Mouse (Mus musculus): ENCODE data around the gene Zfp37. TPM values are rescaled to one million over a fixed set of nuclear protein-coding genes. Genes with fewer than 3 reads are reported as not detected.
A peak's percentile ranks its signal among the peaks of the same experiment; 100 is the strongest.

Zfp37 gene
- polyA plus RNA-seq, 1 experiment: 0.19 TPM

DNA sequence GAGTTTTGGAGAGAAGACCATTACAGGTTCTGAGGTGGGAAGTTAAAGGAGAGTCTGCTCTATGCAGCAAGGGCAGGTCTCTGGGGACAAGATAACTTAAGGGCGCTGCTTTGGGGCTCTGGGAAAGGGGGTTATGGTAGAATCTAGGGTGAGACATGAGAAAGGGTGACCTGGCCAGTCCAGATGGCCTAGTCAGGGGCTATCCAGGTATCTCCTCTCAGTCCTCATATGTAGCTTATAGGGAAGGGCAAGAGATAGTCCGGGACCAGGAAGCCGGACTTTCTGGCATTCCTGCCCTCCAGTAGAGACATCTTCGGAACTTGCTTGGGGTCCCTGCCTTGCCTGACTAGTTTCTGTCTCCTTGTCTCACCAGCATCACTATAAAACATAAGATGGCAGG, 20.9 kb upstream of the Zfp37 start:
- H3K27ac ChIP-seq (ENCODE audit: insufficient read depth, low read depth, low read length): no peak overlapping the region
- WGBS: 89% methylated on average over 4 of the region's 4 CpGs
- H3K4me3 ChIP-seq (ENCODE audit: low read depth, low read length): no peak overlapping the region
- H3K27me3 ChIP-seq (ENCODE audit: control insufficient read depth, insufficient read depth, low read length): no peaks in the 10 kb centered on the region
- H3K4me1 ChIP-seq (ENCODE audit: control insufficient read depth, insufficient read depth, insufficient read length, low read length): no peaks in the 10 kb centered on the region
- H3K36me3 ChIP-seq (ENCODE audit: control insufficient read depth, insufficient read depth, low read length): no peaks in the 10 kb centered on the region
- no peak for TF ChIP-seq POLR2A (IDR thresholded peaks at IDR 0.05; ENCODE audit: low read depth, low read length)
- TF ChIP-seq CTCF (IDR thresholded peaks at IDR 0.05; ENCODE audit: extremely low read depth, insufficient read length, insufficient replicate concordance, low read depth, low read length): no peak

DNA sequence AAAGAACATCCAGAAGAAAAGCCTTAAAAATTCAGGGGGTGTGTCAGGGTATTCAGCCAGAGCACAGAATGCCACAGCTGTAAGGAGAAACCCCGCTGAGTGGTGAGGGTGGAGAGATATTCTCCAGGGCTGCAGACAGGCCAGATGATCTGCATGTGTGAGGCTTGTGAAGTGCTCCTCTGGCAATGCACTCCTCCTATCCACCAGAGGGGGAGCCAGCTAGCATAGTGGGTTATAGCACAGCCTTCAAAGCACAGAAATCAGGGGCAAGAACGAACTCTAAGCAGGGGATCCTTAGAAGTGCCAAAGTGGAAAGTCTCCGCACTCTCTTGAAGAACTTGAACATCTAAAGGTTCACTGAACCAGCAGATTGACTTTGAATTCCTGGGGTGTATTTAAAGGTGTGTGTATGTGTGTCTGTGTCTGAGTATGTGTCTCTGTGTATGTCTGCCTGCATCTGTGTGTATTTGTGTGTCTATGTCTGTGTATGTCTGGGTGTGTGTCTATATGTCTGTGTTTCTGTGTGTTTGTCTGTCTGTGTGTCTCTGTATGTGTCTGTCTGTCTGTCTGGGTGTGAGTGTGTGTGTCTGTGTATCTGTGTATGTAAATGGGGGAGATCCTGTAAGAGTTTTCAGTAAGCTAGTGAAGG, 20.2 kb upstream of the Zfp37 start:
- Histone ChIP-seq H3K36me3 (ENCODE audit: control insufficient read depth, insufficient read depth, low read length) (no peaks in the 10 kb centered on the region), H3K27ac (ENCODE audit: insufficient read depth, low read depth, low read length) (no peak overlapping the region), H3K4me1 (ENCODE audit: control insufficient read depth, insufficient read depth, insufficient read length, low read length) (no peaks in the 10 kb centered on the region), H3K27me3 (ENCODE audit: control insufficient read depth, insufficient read depth, low read length) (no peaks in the 10 kb centered on the region), H3K4me3 (ENCODE audit: low read depth, low read length) (no peak overlapping the region)
- TF ChIP-seq POLR2A (IDR thresholded peaks at IDR 0.05; ENCODE audit: low read depth, low read length) (no peak), CTCF (IDR thresholded peaks at IDR 0.05; ENCODE audit: extremely low read depth, insufficient read length, insufficient replicate concordance, low read depth, low read length) (peak; percentile 28; the same call in 1 of the 2 replicates)
- WGBS: 48% methylated on average over 3 of the region's 3 CpGs

DNA sequence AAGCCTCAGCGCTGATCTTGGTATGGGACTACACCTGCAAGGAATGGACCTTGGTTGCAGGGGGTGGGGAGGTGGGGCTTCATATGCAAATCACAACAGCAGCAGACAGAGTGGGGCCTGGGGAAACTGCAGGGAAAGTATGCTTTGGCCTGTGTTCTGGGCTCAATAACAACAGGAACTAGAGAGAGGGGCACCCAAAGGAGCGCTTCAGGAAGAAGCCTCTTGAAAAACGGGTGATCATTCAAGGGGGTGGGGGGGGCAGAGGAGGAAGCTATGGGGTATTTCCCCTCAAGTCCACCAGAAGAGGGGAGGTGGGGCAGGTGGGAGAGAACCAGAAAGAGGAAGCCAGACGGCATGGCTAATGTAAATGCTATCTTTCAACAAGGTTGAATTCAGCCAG, 17.5 kb upstream of the Zfp37 start:
- Histone ChIP-seq H3K27me3 (ENCODE audit: control insufficient read depth, insufficient read depth, low read length) (no peaks in the 10 kb centered on the region), H3K36me3 (ENCODE audit: control insufficient read depth, insufficient read depth, low read length) (no peaks in the 10 kb centered on the region), H3K4me3 (ENCODE audit: low read depth, low read length) (no peak overlapping the region), H3K4me1 (ENCODE audit: control insufficient read depth, insufficient read depth, insufficient read length, low read length) (no peaks in the 10 kb centered on the region), H3K27ac (ENCODE audit: insufficient read depth, low read depth, low read length) (no peak overlapping the region)
- no peak for TF ChIP-seq CTCF (IDR thresholded peaks at IDR 0.05; ENCODE audit: extremely low read depth, insufficient read length, insufficient replicate concordance, low read depth, low read length)
- no peak for TF ChIP-seq POLR2A (IDR thresholded peaks at IDR 0.05; ENCODE audit: low read depth, low read length)
- 40% methylated on average over 4 of the region's 4 CpGs for WGBS

DNA sequence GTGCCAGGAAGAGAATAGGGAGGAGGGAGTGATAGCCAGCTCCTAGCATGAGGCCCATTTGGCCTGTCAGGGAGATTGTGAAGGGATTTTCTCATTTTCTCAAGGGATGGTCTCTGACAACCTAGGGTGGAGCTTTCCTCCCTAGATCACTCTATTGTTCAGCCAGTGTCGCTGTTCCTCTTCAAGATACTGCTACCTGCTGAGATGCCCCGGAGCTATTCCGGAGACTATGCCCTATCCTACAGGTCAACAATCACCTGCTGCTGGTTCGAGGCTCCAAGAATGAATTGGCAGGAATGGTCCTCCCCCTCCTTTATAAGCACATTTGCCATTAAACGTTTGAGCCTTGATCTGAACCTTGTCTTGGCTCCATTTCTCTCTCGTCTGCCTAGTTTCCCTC, 9.7 kb upstream of the Zfp37 start:
- Histone ChIP-seq H3K4me3 (ENCODE audit: low read depth, low read length) (no peak overlapping the region), H3K4me1 (ENCODE audit: control insufficient read depth, insufficient read depth, insufficient read length, low read length) (no peaks in the 10 kb centered on the region), H3K27ac (ENCODE audit: insufficient read depth, low read depth, low read length) (no peak overlapping the region), H3K27me3 (ENCODE audit: control insufficient read depth, insufficient read depth, low read length) (no peaks in the 10 kb centered on the region), H3K36me3 (ENCODE audit: control insufficient read depth, insufficient read depth, low read length) (no peaks in the 10 kb centered on the region)
- TF ChIP-seq CTCF (IDR thresholded peaks at IDR 0.05; ENCODE audit: extremely low read depth, insufficient read length, insufficient replicate concordance, low read depth, low read length) (no peak), POLR2A (IDR thresholded peaks at IDR 0.05; ENCODE audit: low read depth, low read length) (no peak)
- 65% methylated on average over 6 of the region's 6 CpGs for WGBS

DNA sequence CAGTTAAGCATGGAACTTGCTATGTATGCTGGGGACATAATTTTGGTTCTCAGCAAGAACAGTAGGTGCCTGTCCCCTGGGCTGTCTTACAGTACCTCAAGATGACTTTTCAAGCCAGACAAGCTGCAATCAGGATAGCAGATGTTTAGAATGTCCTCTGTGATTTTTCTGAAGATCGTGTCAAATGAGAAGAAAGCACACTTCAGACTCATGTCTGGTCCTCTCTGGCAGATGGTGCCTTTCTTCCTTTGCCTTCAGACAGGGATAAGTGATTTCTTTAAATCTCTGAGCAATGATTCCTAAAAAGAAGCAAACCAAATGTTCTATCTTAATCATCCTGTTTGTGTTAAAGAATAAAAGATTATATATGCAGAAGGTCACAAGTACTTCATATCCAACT, 694 bp downstream of the Zfp37 start:
- Histone ChIP-seq H3K27ac (ENCODE audit: insufficient read depth, low read depth, low read length) (no peak overlapping the region), H3K4me3 (ENCODE audit: low read depth, low read length) (no peak overlapping the region), H3K27me3 (ENCODE audit: control insufficient read depth, insufficient read depth, low read length) (no peaks in the 10 kb centered on the region), H3K36me3 (ENCODE audit: control insufficient read depth, insufficient read depth, low read length) (no peaks in the 10 kb centered on the region), H3K4me1 (ENCODE audit: control insufficient read depth, insufficient read depth, insufficient read length, low read length) (no peaks in the 10 kb centered on the region)
- WGBS: 54% methylated on average over 1 of the region's 1 CpGs
- TF ChIP-seq POLR2A (IDR thresholded peaks at IDR 0.05; ENCODE audit: low read depth, low read length) (no peak), CTCF (IDR thresholded peaks at IDR 0.05; ENCODE audit: extremely low read depth, insufficient read length, insufficient replicate concordance, low read depth, low read length) (no peak)

DNA sequence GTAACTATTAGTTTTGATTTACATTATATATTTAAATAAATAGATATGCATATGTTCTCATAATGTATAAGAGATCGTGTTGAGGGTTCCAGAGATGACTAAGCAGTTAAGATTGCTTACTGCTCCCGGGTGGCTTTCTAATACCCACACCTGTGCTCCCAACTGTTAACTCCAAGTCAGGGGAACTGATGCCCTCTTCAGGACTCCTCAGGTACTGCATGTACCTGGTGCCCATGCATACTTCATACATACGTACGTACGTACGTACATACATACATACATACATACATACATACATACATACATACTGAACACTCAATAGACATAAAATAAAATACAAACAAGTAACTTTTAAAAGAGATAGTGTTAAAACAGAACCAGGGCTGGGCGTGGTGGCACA, 1.4 kb downstream of the Zfp37 start:
- H3K4me1 ChIP-seq (ENCODE audit: control insufficient read depth, insufficient read depth, insufficient read length, low read length): no peaks in the 10 kb centered on the region

GRCm38 (mm10) chr4:62228391-62228790, 2.5 kb downstream of the Zfp37 start:
- Histone ChIP-seq H3K27ac (ENCODE audit: insufficient read depth, low read depth, low read length) (no peak overlapping the region), H3K4me3 (ENCODE audit: low read depth, low read length) (no peak overlapping the region), H3K4me1 (ENCODE audit: control insufficient read depth, insufficient read depth, insufficient read length, low read length) (no peaks in the 10 kb centered on the region), H3K27me3 (ENCODE audit: control insufficient read depth, insufficient read depth, low read length) (no peaks in the 10 kb centered on the region), H3K36me3 (ENCODE audit: control insufficient read depth, insufficient read depth, low read length) (no peaks in the 10 kb centered on the region)
- WGBS: 34% methylated on average over 10 of the region's 10 CpGs
- TF ChIP-seq POLR2A (IDR thresholded peaks at IDR 0.05; ENCODE audit: low read depth, low read length) (no peak), CTCF (IDR thresholded peaks at IDR 0.05; ENCODE audit: extremely low read depth, insufficient read length, insufficient replicate concordance, low read depth, low read length) (peak; percentile 73; the same call in 1 of the 2 replicates)

More for the DNA sequence above, 1.4 kb downstream of the Zfp37 start:
- Histone ChIP-seq H3K36me3 (ENCODE audit: control insufficient read depth, insufficient read depth, low read length) (no peaks in the 10 kb centered on the region), H3K4me3 (ENCODE audit: low read depth, low read length) (no peak overlapping the region), H3K27ac (ENCODE audit: insufficient read depth, low read depth, low read length) (no peak overlapping the region), H3K27me3 (ENCODE audit: control insufficient read depth, insufficient read depth, low read length) (no peaks in the 10 kb centered on the region)
- TF ChIP-seq CTCF (IDR thresholded peaks at IDR 0.05; ENCODE audit: extremely low read depth, insufficient read length, insufficient replicate concordance, low read depth, low read length) (no peak), POLR2A (IDR thresholded peaks at IDR 0.05; ENCODE audit: low read depth, low read length) (no peak)
- WGBS: 78% methylated on average over 7 of the region's 7 CpGs
